Comparison of ENCODE assay signal across 8 mouse cellular contexts in genomic region chr2:181365655-181366075, GRCm38 (mm10). TPM values are rescaled to one million over a fixed set of nuclear protein-coding genes. Genes with fewer than 3 reads are reported as not detected.
A peak's percentile ranks its signal among the peaks of the same experiment; 100 is the strongest.
DNase-seq lines count a peak whose midpoint lies in the region; ATAC-seq and TF ChIP-seq lines count a peak whose summit lies in the region.

No protein-coding gene starts in this region.

- DNase-seq in heart, embryonic 10.5 days (ENCODE audit: low spot score): no peak
- no peak for DNase-seq in heart, adult 11 months
- DNase-seq in urinary bladder, adult 2 months (ENCODE audit: low spot score): no peak
- no peak for DNase-seq in frontal cortex, postnatal 36 days (ENCODE audit: low spot score in 2 of 2)

- peak overlapping the region; percentile 98 for H3K4me2 ChIP-seq in embryonic facial prominence, embryonic 12.5 days (replicated peaks)
- H3K4me2 ChIP-seq in intestine, embryonic 15.5 days (replicated peaks): peak overlapping the region; percentile 75
- peak overlapping the region; percentile 98 for H3K4me2 ChIP-seq in midbrain, embryonic 16.5 days (ENCODE audit: low read length)

- peak; percentile 49 for ATAC-seq in embryonic facial prominence, embryonic 12.5 days (ENCODE audit: insufficient number of reproducible peaks, insufficient read depth, low FRiP score, low TSS enrichment)
- peak; percentile 78 for ATAC-seq in intestine, embryonic 15.5 days
- peak; percentile 75; the same call in 1 of the 2 replicates for ATAC-seq in midbrain, embryonic 16.5 days

- no peak for TF ChIP-seq POLR2A in ES-Bruce4 (IDR thresholded peaks at IDR 0.05; ENCODE audit: insufficient read depth, low read length)

- TF ChIP-seq EP300 in ES-Bruce4 (IDR thresholded peaks at IDR 0.05; ENCODE audit: insufficient read depth, low read depth, low read length): no peak

- peaks cover 29% of the 10 kb centered on the region for H3K4me1 ChIP-seq in heart, embryonic 10.5 days
- H3K4me1 ChIP-seq in ES-Bruce4 (ENCODE audit: control insufficient read depth, insufficient read depth, low read length): no peaks in the 10 kb centered on the region
- H3K4me1 ChIP-seq in embryonic facial prominence, embryonic 12.5 days: peaks cover 26% of the 10 kb centered on the region
- peaks cover 14% of the 10 kb centered on the region for H3K4me1 ChIP-seq in intestine, embryonic 15.5 days (replicated peaks)
- H3K4me1 ChIP-seq in midbrain, embryonic 16.5 days (ENCODE audit: control insufficient read depth, insufficient read depth, low read length): peaks cover 39% of the 10 kb centered on the region

- whole genome bisulfite sequencing in heart, embryonic 10.5 days: under 1% methylated on average over 20 of the region's 20 CpGs
- 0% methylated on average over 20 of the region's 20 CpGs for WGBS in embryonic facial prominence, embryonic 12.5 days
- whole genome bisulfite sequencing in intestine, embryonic 15.5 days: 0% methylated on average over 20 of the region's 20 CpGs
- WGBS in midbrain, embryonic 16.5 days: under 1% methylated on average over 20 of the region's 20 CpGs

- TF ChIP-seq CTCF in ES-Bruce4 (IDR thresholded peaks at IDR 0.05; ENCODE audit: low read depth, low read length): no peak

- H3K9me3 ChIP-seq in heart, embryonic 10.5 days: no peaks in the 10 kb centered on the region
- 0 out of 2 replicates have a peak, but pooled peaks cover 4% of the 10 kb centered on the region for H3K9me3 ChIP-seq in ES-Bruce4 (replicated peaks; ENCODE audit: control insufficient read depth, insufficient read depth, low read length, poor library complexity, severe bottlenecking)
- H3K9me3 ChIP-seq in embryonic facial prominence, embryonic 12.5 days: no peaks in the 10 kb centered on the region
- no peaks in the 10 kb centered on the region for H3K9me3 ChIP-seq in intestine, embryonic 15.5 days
- H3K9me3 ChIP-seq in midbrain, embryonic 16.5 days (replicated peaks; ENCODE audit: control insufficient read depth, low read length, poor library complexity, severe bottlenecking): no peaks in the 10 kb centered on the region

- peaks cover 43% of the 10 kb centered on the region for H3K36me3 ChIP-seq in heart, embryonic 10.5 days
- H3K36me3 ChIP-seq in ES-Bruce4 (ENCODE audit: control insufficient read depth, insufficient read depth, low read length, poor library complexity, severe bottlenecking): peaks cover 12% of the 10 kb centered on the region
- H3K36me3 ChIP-seq in embryonic facial prominence, embryonic 12.5 days: peaks cover 45% of the 10 kb centered on the region
- H3K36me3 ChIP-seq in intestine, embryonic 15.5 days: peaks cover 20% of the 10 kb centered on the region
- peaks cover 20% of the 10 kb centered on the region for H3K36me3 ChIP-seq in midbrain, embryonic 16.5 days (ENCODE audit: control insufficient read depth, insufficient read depth, low read length)

- H3K27me3 ChIP-seq in heart, embryonic 10.5 days (ENCODE audit: insufficient read depth, poor library complexity, severe bottlenecking): no peaks in the 10 kb centered on the region
- H3K27me3 ChIP-seq in ES-Bruce4 (ENCODE audit: control insufficient read depth, insufficient read depth, low read length, poor library complexity, severe bottlenecking): no peaks in the 10 kb centered on the region
- H3K27me3 ChIP-seq in embryonic facial prominence, embryonic 12.5 days: no peaks in the 10 kb centered on the region
- no peaks in the 10 kb centered on the region for H3K27me3 ChIP-seq in intestine, embryonic 15.5 days (replicated peaks)
- no peaks in the 10 kb centered on the region for H3K27me3 ChIP-seq in midbrain, embryonic 16.5 days (ENCODE audit: control insufficient read depth, insufficient read depth, low read depth, low read length)

- H3K4me3 ChIP-seq in heart, embryonic 10.5 days: peak overlapping the region; percentile 78
- H3K4me3 ChIP-seq in ES-Bruce4 (ENCODE audit: low read depth, low read length): peak overlapping the region; percentile 86
- peak overlapping the region; percentile 92 for H3K4me3 ChIP-seq in embryonic facial prominence, embryonic 12.5 days
- peak overlapping the region; percentile 86 for H3K4me3 ChIP-seq in intestine, embryonic 15.5 days (replicated peaks)
- H3K4me3 ChIP-seq in midbrain, embryonic 16.5 days (ENCODE audit: low read depth, low read length): peak overlapping the region; percentile 91

- H3K9ac ChIP-seq in ES-Bruce4 (ENCODE audit: low read depth, poor library complexity, severe bottlenecking): peak overlapping the region; percentile 93
- peak overlapping the region; percentile 86 for H3K9ac ChIP-seq in embryonic facial prominence, embryonic 12.5 days
- H3K9ac ChIP-seq in intestine, embryonic 15.5 days: peak overlapping the region; percentile 93
- H3K9ac ChIP-seq in midbrain, embryonic 16.5 days (ENCODE audit: low read depth, low read length): peak overlapping the region; percentile 90

- H3K27ac ChIP-seq in heart, embryonic 10.5 days: peak overlapping the region; percentile 96
- peak overlapping the region; percentile 64 for H3K27ac ChIP-seq in ES-Bruce4 (ENCODE audit: insufficient read depth, low read length)
- H3K27ac ChIP-seq in embryonic facial prominence, embryonic 12.5 days: peak overlapping the region; percentile 87
- H3K27ac ChIP-seq in intestine, embryonic 15.5 days: peak overlapping the region; percentile 90
- peak overlapping the region; percentile 94 for H3K27ac ChIP-seq in midbrain, embryonic 16.5 days (ENCODE audit: low read length)

RNA-seq across cellular contexts. Expression of gene Arfrp1, which starts 0.5 kb away (rescaled TPM):
- 64.1 and 65.6 TPM in 2 replicates for polyA plus RNA-seq in heart, embryonic 10.5 days (2016; fragmentation: Nextera tagmentation; extraction: Ambion mirVana)
- polyA plus RNA-seq in ES-Bruce4 (2011; ENCODE audit: insufficient read depth, insufficient read length, low read depth, missing spikeins): 29.1 and 35.4 TPM in 2 replicates
- polyA plus RNA-seq in embryonic facial prominence, embryonic 12.5 days (2016; fragmentation: Nextera tagmentation; extraction: Ambion mirVana): 73.3 and 77.5 TPM in 2 replicates
- 55.4 and 58.3 TPM in 2 replicates for polyA plus RNA-seq in intestine, embryonic 15.5 days (2015; fragmentation: Nextera tagmentation; extraction: Ambion mirVana)
- polyA plus RNA-seq in midbrain, embryonic 16.5 days (2015; fragmentation: Nextera tagmentation; extraction: Ambion mirVana): 84.7 and 93.0 TPM in 2 replicates
- polyA plus RNA-seq in urinary bladder, adult 2 months (2012; rRNA removed): 67.5 and 73.0 TPM in 2 replicates

RNA-seq across cellular contexts. Expression of gene Zgpat, which starts 0.9 kb away (rescaled TPM):
- polyA plus RNA-seq in heart, embryonic 10.5 days (2016; fragmentation: Nextera tagmentation; extraction: Ambion mirVana): 36.9 and 38.0 TPM in 2 replicates
- polyA plus RNA-seq in ES-Bruce4 (2011; ENCODE audit: insufficient read depth, insufficient read length, low read depth, missing spikeins): 11.5 and 13.5 TPM in 2 replicates
- 61.6 and 69.7 TPM in 2 replicates for polyA plus RNA-seq in embryonic facial prominence, embryonic 12.5 days (2016; fragmentation: Nextera tagmentation; extraction: Ambion mirVana)
- polyA plus RNA-seq in intestine, embryonic 15.5 days (2015; fragmentation: Nextera tagmentation; extraction: Ambion mirVana): 35.7 and 36.7 TPM in 2 replicates
- polyA plus RNA-seq in midbrain, embryonic 16.5 days (2015; fragmentation: Nextera tagmentation; extraction: Ambion mirVana): 88.7 and 94.5 TPM in 2 replicates
- 36.7 and 41.9 TPM in 2 replicates for polyA plus RNA-seq in urinary bladder, adult 2 months (2012; rRNA removed)

RNA-seq across cellular contexts. Expression of gene Lime1, which starts 14.2 kb away (rescaled TPM):
- polyA plus RNA-seq in heart, embryonic 10.5 days (2016; fragmentation: Nextera tagmentation; extraction: Ambion mirVana): 16.5 and 20.5 TPM in 2 replicates
- 3.9 and 6.3 TPM in 2 replicates for polyA plus RNA-seq in ES-Bruce4 (2011; ENCODE audit: insufficient read depth, insufficient read length, low read depth, missing spikeins)
- 29.2 and 36.5 TPM in 2 replicates for polyA plus RNA-seq in embryonic facial prominence, embryonic 12.5 days (2016; fragmentation: Nextera tagmentation; extraction: Ambion mirVana)
- polyA plus RNA-seq in intestine, embryonic 15.5 days (2015; fragmentation: Nextera tagmentation; extraction: Ambion mirVana): 17.1 and 19.4 TPM in 2 replicates
- 61.4 and 65.9 TPM in 2 replicates for polyA plus RNA-seq in midbrain, embryonic 16.5 days (2015; fragmentation: Nextera tagmentation; extraction: Ambion mirVana)
- polyA plus RNA-seq in urinary bladder, adult 2 months (2012; rRNA removed): 26.6 and 36.3 TPM in 2 replicates

RNA-seq across cellular contexts. Expression of gene Rtel1, which starts 46.1 kb away (rescaled TPM):
- 46.0 and 50.6 TPM in 2 replicates for polyA plus RNA-seq in heart, embryonic 10.5 days (2016; fragmentation: Nextera tagmentation; extraction: Ambion mirVana)
- polyA plus RNA-seq in ES-Bruce4 (2011; ENCODE audit: insufficient read depth, insufficient read length, low read depth, missing spikeins): 49.0 and 54.2 TPM in 2 replicates
- 54.0 and 62.4 TPM in 2 replicates for polyA plus RNA-seq in embryonic facial prominence, embryonic 12.5 days (2016; fragmentation: Nextera tagmentation; extraction: Ambion mirVana)
- 30.3 and 32.8 TPM in 2 replicates for polyA plus RNA-seq in intestine, embryonic 15.5 days (2015; fragmentation: Nextera tagmentation; extraction: Ambion mirVana)
- polyA plus RNA-seq in midbrain, embryonic 16.5 days (2015; fragmentation: Nextera tagmentation; extraction: Ambion mirVana): 38.8 and 48.8 TPM in 2 replicates
- 42.1 and 55.2 TPM in 2 replicates for polyA plus RNA-seq in urinary bladder, adult 2 months (2012; rRNA removed)

RNA-seq across cellular contexts. Expression of gene Stmn3, which starts 51.4 kb away (rescaled TPM):
- 0.37 and 1.0 TPM in 2 replicates for polyA plus RNA-seq in heart, embryonic 10.5 days (2016; fragmentation: Nextera tagmentation; extraction: Ambion mirVana)
- polyA plus RNA-seq in ES-Bruce4 (2011; ENCODE audit: insufficient read depth, insufficient read length, low read depth, missing spikeins): 1.2 and 1.8 TPM in 2 replicates
- 57.3 and 91.3 TPM in 2 replicates for polyA plus RNA-seq in embryonic facial prominence, embryonic 12.5 days (2016; fragmentation: Nextera tagmentation; extraction: Ambion mirVana)
- 44.0 and 44.1 TPM in 2 replicates for polyA plus RNA-seq in intestine, embryonic 15.5 days (2015; fragmentation: Nextera tagmentation; extraction: Ambion mirVana)
- polyA plus RNA-seq in midbrain, embryonic 16.5 days (2015; fragmentation: Nextera tagmentation; extraction: Ambion mirVana): 1,527 and 1,727 TPM in 2 replicates
- 1.1 and 1.3 TPM in 2 replicates for polyA plus RNA-seq in urinary bladder, adult 2 months (2012; rRNA removed)
